ENCODE assay signal across 19 mouse cellular contexts in the genomic region with DNA sequence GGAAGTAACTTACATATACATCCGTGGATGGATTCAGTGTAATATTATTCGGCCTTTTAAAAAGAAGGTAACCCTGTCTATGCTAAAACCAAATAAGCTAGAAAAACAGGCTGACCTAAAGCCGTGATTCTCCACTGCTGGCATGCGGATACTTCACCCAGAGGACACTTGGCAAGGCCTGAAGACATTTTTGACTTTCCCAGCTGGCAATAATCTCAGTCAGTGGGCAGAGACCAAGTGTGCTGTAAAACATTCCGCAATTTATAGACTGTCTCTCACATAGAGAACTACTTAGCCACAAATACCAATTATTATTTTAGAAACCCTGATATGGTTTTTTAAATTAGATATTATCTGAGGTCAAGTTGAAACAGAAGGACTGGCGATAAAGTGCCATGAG.
DNase-seq lines count a peak whose midpoint lies in the region; ATAC-seq and TF ChIP-seq lines count a peak whose summit lies in the region.
"Had no signal": no experiment of that assay in that cellular context is flagged by ENCODE, and none has a peak within 500 bp of the region (broad histone marks: within the 10 kb centered on the region; RNA-seq: fewer than 3 reads in every experiment).

No protein-coding gene starts in this region.

- H3K9me3 ChIP-seq in lung, embryonic 14.5 days (ENCODE audit: low read depth, low read length) = no peaks in the 10 kb centered on the region
- H3K9me3 ChIP-seq: forebrain, embryonic 13.5 days; hindbrain, embryonic 13.5 days; limb, embryonic 12.5 days had no signal

- no peak overlapping the region for H3K4me3 ChIP-seq in lung, embryonic 14.5 days (ENCODE audit: low read depth, low read length)
- H3K4me3 ChIP-seq: forebrain, embryonic 13.5 days; hindbrain, embryonic 13.5 days; limb, embryonic 12.5 days had no signal

- DNase-seq in adrenal gland, postnatal 14 days = peak; percentile 48
- no peak for DNase-seq in adrenal gland, adult 18-20 months (ENCODE audit: low spot score in 2 of 2)
- DNase-seq in lung, embryonic 14.5 days = peak; percentile 38
- no peak for DNase-seq in lung, postnatal 36 days
- DNase-seq in cerebellum, adult 9-11 months = peak; percentile 28
- no peak for DNase-seq in kidney, adult 8-10 months
- DNase-seq in kidney, postnatal 10 days = no peak
- DNase-seq in kidney, adult 9 months = no peak
- DNase-seq: kidney, adult 18-20 months; kidney, postnatal 14 days; layer of hippocampus, postnatal 36 days; liver, postnatal 0 days; lung, postnatal 10 days; midbrain, embryonic 14.5 days; right cerebral cortex, postnatal 14 days had no signal

- WGBS in lung, embryonic 14.5 days = 65% methylated on average over 6 of the region's 6 CpGs

- H3K9ac ChIP-seq in lung, embryonic 14.5 days = no peak overlapping the region
- H3K9ac ChIP-seq: forebrain, embryonic 13.5 days; hindbrain, embryonic 13.5 days; limb, embryonic 12.5 days; liver, postnatal 0 days had no signal

- TF ChIP-seq CTCF in lung, embryonic 14.5 days (IDR thresholded peaks at IDR 0.05; ENCODE audit: low read depth) = no peak

- no peaks in the 10 kb centered on the region for H3K4me1 ChIP-seq in lung, embryonic 14.5 days (ENCODE audit: insufficient read depth)
- H3K4me1 ChIP-seq: forebrain, embryonic 13.5 days had no signal

- no peak overlapping the region for H3K27ac ChIP-seq in lung, embryonic 14.5 days (ENCODE audit: low read depth)
- H3K27ac ChIP-seq: forebrain, embryonic 13.5 days; hindbrain, embryonic 13.5 days; limb, embryonic 12.5 days had no signal

- H3K4me2 ChIP-seq in lung, embryonic 14.5 days = no peak overlapping the region
- H3K4me2 ChIP-seq: forebrain, embryonic 13.5 days; hindbrain, embryonic 13.5 days; limb, embryonic 12.5 days; liver, embryonic 11.5 days had no signal

- H3K27me3 ChIP-seq in lung, embryonic 14.5 days (ENCODE audit: insufficient read depth, low read length) = no peaks in the 10 kb centered on the region
- H3K27me3 ChIP-seq: forebrain, embryonic 13.5 days; hindbrain, embryonic 13.5 days; limb, embryonic 12.5 days had no signal

- no peak for ATAC-seq in lung, embryonic 14.5 days (ENCODE audit: insufficient read depth)
- ATAC-seq: forebrain, embryonic 13.5 days; liver, postnatal 0 days had no signal

- no peaks in the 10 kb centered on the region for H3K36me3 ChIP-seq in lung, embryonic 14.5 days (ENCODE audit: insufficient read depth)
- H3K36me3 ChIP-seq: limb, embryonic 12.5 days had no signal

Comparison
In these comparisons a context has a peak if more than half of its experiments do, and no peak if none do; other contexts are left out.
1. DNase-seq: peak in adrenal gland, postnatal 14 days (single experiment), lung, embryonic 14.5 days (single experiment) and cerebellum, adult 9-11 months (single experiment); none in adrenal gland, adult 18-20 months (0 of 2), lung, postnatal 36 days (single experiment), kidney, adult 8-10 months (0 of 2), kidney, postnatal 10 days (single experiment) and kidney, adult 9 months (single experiment).